Mouse (Mus musculus): ENCODE results near the gene Grin2b.

- TF ChIP-seq CTCF (IDR thresholded peaks at IDR 0.05; ENCODE audit: low read depth) (no peak), EP300 (IDR thresholded peaks at IDR 0.05; ENCODE audit: low read depth) (no peak)
Observed at GRCm38 (mm10) chr6:135972481-135972880, 200.8 kb downstream of the Grin2b start.
